Mouse (Mus musculus): ENCODE results near the gene Phpt1. TPM values are rescaled to one million over a fixed set of nuclear protein-coding genes. Genes with fewer than 3 reads are reported as not detected.

Phpt1 gene
- polyA plus RNA-seq, 1 experiment from 2014 or later, result 164 TPM

GRCm38 (mm10) chr2:25598749-25599148, 23.7 kb upstream of the Phpt1 start:
- 70% methylated on average over 1 of the region's 1 CpGs for WGBS
- Histone ChIP-seq H3K4me1 (replicated peaks) (peaks cover 18% of the 10 kb centered on the region), H3K27me3 (replicated peaks) (no peaks in the 10 kb centered on the region), H3K36me3 (peaks cover 90% of the 10 kb centered on the region), H3K4me2 (no peak overlapping the region), H3K27ac (ENCODE audit: poor library complexity, severe bottlenecking) (no peak overlapping the region), H3K9ac (no peak overlapping the region), H3K9me3 (replicated peaks) (no peaks in the 10 kb centered on the region), H3K4me3 (no peak overlapping the region)
- ATAC-seq (ENCODE audit: insufficient number of reproducible peaks, low FRiP score), result no peak

GRCm38 (mm10) chr2:25596765-25597510, 21.9 kb upstream of the Phpt1 start:
- Histone ChIP-seq H3K4me3 (no peak overlapping the region), H3K9me3 (replicated peaks) (no peaks in the 10 kb centered on the region), H3K4me2 (no peak overlapping the region), H3K4me1 (replicated peaks) (peaks cover 18% of the 10 kb centered on the region), H3K9ac (no peak overlapping the region), H3K27ac (ENCODE audit: poor library complexity, severe bottlenecking) (no peak overlapping the region), H3K27me3 (replicated peaks) (no peaks in the 10 kb centered on the region), H3K36me3 (peaks cover 94% of the 10 kb centered on the region)
- 88% methylated on average over 5 of the region's 5 CpGs for WGBS
- ATAC-seq (ENCODE audit: insufficient number of reproducible peaks, low FRiP score), result no peak

GRCm38 (mm10) chr2:25591863-25592262, 16.8 kb upstream of the Phpt1 start:
- ATAC-seq (ENCODE audit: insufficient number of reproducible peaks, low FRiP score), result no peak
- Histone ChIP-seq H3K27me3 (replicated peaks) (no peaks in the 10 kb centered on the region), H3K4me3 (no peak overlapping the region), H3K4me1 (replicated peaks) (peaks cover 5% of the 10 kb centered on the region), H3K27ac (ENCODE audit: poor library complexity, severe bottlenecking) (no peak overlapping the region), H3K36me3 (peaks cover 90% of the 10 kb centered on the region), H3K4me2 (no peak overlapping the region), H3K9ac (no peak overlapping the region), H3K9me3 (replicated peaks) (no peaks in the 10 kb centered on the region)
- 88% methylated on average over 2 of the region's 2 CpGs for WGBS

GRCm38 (mm10) chr2:25588227-25588907, 13.3 kb upstream of the Phpt1 start:
- Histone ChIP-seq H3K4me2 (no peak overlapping the region), H3K4me1 (replicated peaks) (peaks cover 9% of the 10 kb centered on the region), H3K27ac (ENCODE audit: poor library complexity, severe bottlenecking) (0 out of 2 replicates have a peak overlapping the region, but pooled peaks have one; percentile 12), H3K9me3 (replicated peaks) (no peaks in the 10 kb centered on the region), H3K27me3 (replicated peaks) (no peaks in the 10 kb centered on the region), H3K9ac (no peak overlapping the region), H3K36me3 (peaks cover 94% of the 10 kb centered on the region), H3K4me3 (no peak overlapping the region)
- ATAC-seq (ENCODE audit: insufficient number of reproducible peaks, low FRiP score), result no peak
- WGBS, result 88% methylated on average over 8 of the region's 8 CpGs

- 94% methylated on average over 8 of the region's 8 CpGs for WGBS
- Histone ChIP-seq H3K4me2 (no peak overlapping the region), H3K4me1 (replicated peaks) (peaks cover 20% of the 10 kb centered on the region), H3K27ac (ENCODE audit: poor library complexity, severe bottlenecking) (no peak overlapping the region), H3K9me3 (replicated peaks) (no peaks in the 10 kb centered on the region), H3K36me3 (peaks cover 88% of the 10 kb centered on the region), H3K27me3 (replicated peaks) (no peaks in the 10 kb centered on the region), H3K4me3 (no peak overlapping the region), H3K9ac (no peak overlapping the region)
- ATAC-seq (ENCODE audit: insufficient number of reproducible peaks, low FRiP score), result no peak
These were observed 12.3 kb upstream of the Phpt1 start for GRCm38 (mm10) chr2:25587290-25587689.

GRCm38 (mm10) chr2:25585601-25586000, 10.6 kb upstream of the Phpt1 start:
- H3K9me3 ChIP-seq (replicated peaks), result no peaks in the 10 kb centered on the region
- WGBS, result 77% methylated on average over 3 of the region's 3 CpGs
- H3K4me1 ChIP-seq (replicated peaks), result peaks cover 34% of the 10 kb centered on the region
- no peak overlapping the region for H3K4me3 ChIP-seq
- no peak for ATAC-seq (ENCODE audit: insufficient number of reproducible peaks, low FRiP score)
- no peak overlapping the region for H3K27ac ChIP-seq (ENCODE audit: poor library complexity, severe bottlenecking)
- H3K9ac ChIP-seq, result no peak overlapping the region
- peaks cover 71% of the 10 kb centered on the region for H3K36me3 ChIP-seq
- peaks cover 8% of the 10 kb centered on the region for H3K27me3 ChIP-seq (replicated peaks)
- no peak overlapping the region for H3K4me2 ChIP-seq

GRCm38 (mm10) chr2:25584856-25585255, 9.8 kb upstream of the Phpt1 start:
- H3K36me3 ChIP-seq, result peaks cover 64% of the 10 kb centered on the region

GRCm38 (mm10) chr2:25584152-25584551, 9.1 kb upstream of the Phpt1 start:
- Histone ChIP-seq H3K4me1 (replicated peaks) (peaks cover 42% of the 10 kb centered on the region), H3K4me2 (no peak overlapping the region), H3K27me3 (replicated peaks) (peaks cover 22% of the 10 kb centered on the region), H3K4me3 (no peak overlapping the region), H3K36me3 (peaks cover 58% of the 10 kb centered on the region), H3K9me3 (replicated peaks) (no peaks in the 10 kb centered on the region), H3K9ac (no peak overlapping the region), H3K27ac (ENCODE audit: poor library complexity, severe bottlenecking) (no peak overlapping the region)
- no peak for ATAC-seq (ENCODE audit: insufficient number of reproducible peaks, low FRiP score)
- 96% methylated on average over 3 of the region's 3 CpGs for WGBS

More at GRCm38 (mm10) chr2:25584856-25585255, 9.8 kb upstream of the Phpt1 start:
- no peak overlapping the region for H3K4me3 ChIP-seq
- H3K4me1 ChIP-seq (replicated peaks), result peaks cover 35% of the 10 kb centered on the region
- H3K27ac ChIP-seq (ENCODE audit: poor library complexity, severe bottlenecking), result no peak overlapping the region
- WGBS, result 84% methylated on average over 4 of the region's 4 CpGs
- no peaks in the 10 kb centered on the region for H3K9me3 ChIP-seq (replicated peaks)
- no peak overlapping the region for H3K9ac ChIP-seq
- no peak overlapping the region for H3K4me2 ChIP-seq
- peaks cover 15% of the 10 kb centered on the region for H3K27me3 ChIP-seq (replicated peaks)
- ATAC-seq (ENCODE audit: insufficient number of reproducible peaks, low FRiP score), result no peak

GRCm38 (mm10) chr2:25583571-25583970, 8.5 kb upstream of the Phpt1 start:
- ATAC-seq (ENCODE audit: insufficient number of reproducible peaks, low FRiP score), result no peak
- Histone ChIP-seq H3K27me3 (replicated peaks) (peaks cover 28% of the 10 kb centered on the region), H3K27ac (ENCODE audit: poor library complexity, severe bottlenecking) (no peak overlapping the region), H3K9me3 (replicated peaks) (no peaks in the 10 kb centered on the region), H3K4me3 (no peak overlapping the region), H3K9ac (no peak overlapping the region), H3K4me1 (replicated peaks) (peaks cover 47% of the 10 kb centered on the region), H3K4me2 (no peak overlapping the region), H3K36me3 (peaks cover 55% of the 10 kb centered on the region)
- 65% methylated on average over 4 of the region's 4 CpGs for WGBS

- ATAC-seq (ENCODE audit: insufficient number of reproducible peaks, low FRiP score), result no peak
- H3K27ac ChIP-seq (ENCODE audit: poor library complexity, severe bottlenecking), result no peak overlapping the region
- H3K27me3 ChIP-seq (replicated peaks), result peaks cover 33% of the 10 kb centered on the region
- no peak overlapping the region for H3K9ac ChIP-seq
- no peak overlapping the region for H3K4me3 ChIP-seq
- H3K9me3 ChIP-seq (replicated peaks), result no peaks in the 10 kb centered on the region
- H3K4me2 ChIP-seq, result no peak overlapping the region
- H3K4me1 ChIP-seq (replicated peaks), result peaks cover 52% of the 10 kb centered on the region
- WGBS, result 91% methylated on average over 6 of the region's 6 CpGs
- peaks cover 50% of the 10 kb centered on the region for H3K36me3 ChIP-seq
These were observed 8.1 kb upstream of the Phpt1 start for GRCm38 (mm10) chr2:25583120-25583481.

GRCm38 (mm10) chr2:25582466-25583119, 7.6 kb upstream of the Phpt1 start:
- Histone ChIP-seq H3K4me3 (no peak overlapping the region), H3K4me1 (replicated peaks) (peaks cover 57% of the 10 kb centered on the region), H3K4me2 (no peak overlapping the region), H3K27me3 (replicated peaks) (peaks cover 38% of the 10 kb centered on the region), H3K27ac (ENCODE audit: poor library complexity, severe bottlenecking) (no peak overlapping the region), H3K9ac (no peak overlapping the region), H3K36me3 (peaks cover 45% of the 10 kb centered on the region), H3K9me3 (replicated peaks) (no peaks in the 10 kb centered on the region)
- WGBS, result 45% methylated on average over 12 of the region's 12 CpGs
- no peak for ATAC-seq (ENCODE audit: insufficient number of reproducible peaks, low FRiP score)
